Mouse (Mus musculus): ENCODE results near the gene Nusap1. TPM values are rescaled to one million over a fixed set of nuclear protein-coding genes. Genes with fewer than 3 reads are reported as not detected.
A peak's percentile ranks its signal among the peaks of the same experiment; 100 is the strongest.
"Not testable (repeated sequence)": the region's sequence is repeated elsewhere in the genome, so short reads cannot be mapped to it uniquely, and the experiment has no call there.

The Nusap1 gene
- polyA plus RNA-seq, 1 experiment from 2014 or later: 93.7 TPM

GRCm38 (mm10) chr2:119595308-119595707, 22.8 kb upstream of the Nusap1 start:
- Histone ChIP-seq H3K27ac (ENCODE audit: low read length) (no peak overlapping the region), H3K9me3 (ENCODE audit: control insufficient read depth, low read length) (no peaks in the 10 kb centered on the region), H3K27me3 (ENCODE audit: control insufficient read depth, insufficient read depth, low read depth, low read length) (no peaks in the 10 kb centered on the region), H3K4me1 (replicated peaks; ENCODE audit: control insufficient read depth, insufficient read depth, low read length) (peaks cover 6% of the 10 kb centered on the region), H3K36me3 (ENCODE audit: control insufficient read depth, insufficient read depth, low read length) (peaks cover 20% of the 10 kb centered on the region), H3K4me2 (ENCODE audit: low read depth, low read length) (peak overlapping the region; percentile 71), H3K9ac (ENCODE audit: low read length) (peak overlapping the region; percentile 93), H3K4me3 (ENCODE audit: low read length) (peak overlapping the region; percentile 81)
- whole genome bisulfite sequencing: 24% methylated on average over 4 of the region's 4 CpGs
- no peak for ATAC-seq (ENCODE audit: low read depth)

GRCm38 (mm10) chr2:119596781-119597330, 21.2 kb upstream of the Nusap1 start:
- no peaks in the 10 kb centered on the region for H3K27me3 ChIP-seq (ENCODE audit: control insufficient read depth, insufficient read depth, low read depth, low read length)
- no peak overlapping the region for H3K27ac ChIP-seq (ENCODE audit: low read length)
- H3K36me3 ChIP-seq (ENCODE audit: control insufficient read depth, insufficient read depth, low read length): peaks cover 20% of the 10 kb centered on the region
- H3K9ac ChIP-seq (ENCODE audit: low read length): no peak overlapping the region
- no peak for ATAC-seq (ENCODE audit: low read depth)
- no peaks in the 10 kb centered on the region for H3K9me3 ChIP-seq (ENCODE audit: control insufficient read depth, low read length)
- WGBS: 86% methylated on average over 8 of the region's 8 CpGs
- H3K4me2 ChIP-seq (ENCODE audit: low read depth, low read length): no peak overlapping the region
- H3K4me1 ChIP-seq (replicated peaks; ENCODE audit: control insufficient read depth, insufficient read depth, low read length): peaks cover 6% of the 10 kb centered on the region
- no peak overlapping the region for H3K4me3 ChIP-seq (ENCODE audit: low read length)

- Histone ChIP-seq H3K4me1 (replicated peaks; ENCODE audit: control insufficient read depth, insufficient read depth, low read length) (0 out of 2 replicates have a peak, but pooled peaks cover 4% of the 10 kb centered on the region), H3K4me2 (ENCODE audit: low read depth, low read length) (no peak overlapping the region), H3K9me3 (ENCODE audit: control insufficient read depth, low read length) (no peaks in the 10 kb centered on the region), H3K9ac (ENCODE audit: low read length) (no peak overlapping the region), H3K27ac (ENCODE audit: low read length) (no peak overlapping the region), H3K4me3 (ENCODE audit: low read length) (no peak overlapping the region), H3K27me3 (ENCODE audit: control insufficient read depth, insufficient read depth, low read depth, low read length) (no peaks in the 10 kb centered on the region), H3K36me3 (ENCODE audit: control insufficient read depth, insufficient read depth, low read length) (peaks cover 26% of the 10 kb centered on the region)
- 80% methylated on average over 4 of the region's 4 CpGs for WGBS
- no peak for ATAC-seq (ENCODE audit: low read depth)
Measured at GRCm38 (mm10) chr2:119601027-119601426, 17.1 kb upstream of the Nusap1 start.

DNA sequence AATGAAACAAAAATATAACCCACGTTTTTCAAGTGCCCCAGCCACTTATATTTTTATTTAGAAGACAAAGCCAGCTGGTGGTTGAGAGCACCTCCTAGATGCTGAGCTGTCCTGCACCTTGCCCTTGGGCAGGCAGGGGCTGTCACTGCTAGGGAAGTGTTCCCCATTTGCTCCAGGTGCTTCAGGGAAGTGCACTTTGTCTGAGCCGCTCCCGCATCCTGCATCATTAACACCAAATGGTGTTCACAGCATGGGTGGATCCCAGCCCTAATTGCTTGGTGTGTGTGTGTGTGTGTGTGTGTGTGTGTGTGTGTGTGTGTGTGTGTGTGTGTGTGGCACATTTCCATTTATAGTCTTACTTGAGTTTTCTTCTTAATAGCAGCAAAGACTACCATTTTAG, 16.5 kb upstream of the Nusap1 start:
- not testable (repeated sequence) for H3K4me3 ChIP-seq (ENCODE audit: low read length); H3K9me3 ChIP-seq (ENCODE audit: control insufficient read depth, low read length); ATAC-seq (ENCODE audit: low read depth); H3K9ac ChIP-seq (ENCODE audit: low read length); H3K27me3 ChIP-seq (ENCODE audit: control insufficient read depth, insufficient read depth, low read depth, low read length); H3K4me1 ChIP-seq (replicated peaks; ENCODE audit: control insufficient read depth, insufficient read depth, low read length); H3K27ac ChIP-seq (ENCODE audit: low read length); H3K4me2 ChIP-seq (ENCODE audit: low read depth, low read length)
- H3K36me3 ChIP-seq (ENCODE audit: control insufficient read depth, insufficient read depth, low read length): peaks cover 30% of the 10 kb centered on the region
- 65% methylated on average over 3 of the region's 3 CpGs for WGBS

DNA sequence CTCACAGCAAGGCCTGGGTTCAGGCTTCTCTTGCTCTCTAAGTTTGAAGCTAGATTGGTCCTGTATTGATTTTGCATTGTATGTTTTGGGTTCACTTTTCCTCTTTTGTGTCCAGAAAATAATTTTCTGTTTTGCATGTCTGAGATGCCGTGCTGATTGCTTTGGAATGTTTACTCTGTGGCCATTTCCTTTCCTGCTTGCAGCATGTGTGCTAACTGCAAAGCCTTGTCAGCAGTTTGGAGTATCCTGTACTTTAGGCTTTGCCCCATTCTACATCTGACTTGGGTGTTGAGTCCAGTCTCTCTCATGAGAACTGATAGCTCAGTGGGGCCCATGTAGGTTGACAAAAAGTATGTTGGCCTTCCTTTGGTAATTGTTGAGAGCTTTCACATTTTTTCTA, 15.6 kb upstream of the Nusap1 start:
- ATAC-seq (ENCODE audit: low read depth): no peak
- no peak overlapping the region for H3K4me2 ChIP-seq (ENCODE audit: low read depth, low read length)
- no peak overlapping the region for H3K4me3 ChIP-seq (ENCODE audit: low read length)
- no peaks in the 10 kb centered on the region for H3K27me3 ChIP-seq (ENCODE audit: control insufficient read depth, insufficient read depth, low read depth, low read length)
- peaks cover 26% of the 10 kb centered on the region for H3K36me3 ChIP-seq (ENCODE audit: control insufficient read depth, insufficient read depth, low read length)
- H3K4me1 ChIP-seq (replicated peaks; ENCODE audit: control insufficient read depth, insufficient read depth, low read length): 0 out of 2 replicates have a peak, but pooled peaks cover 4% of the 10 kb centered on the region
- WGBS: 19% methylated on average over 1 of the region's 1 CpGs
- no peak overlapping the region for H3K27ac ChIP-seq (ENCODE audit: low read length)
- H3K9me3 ChIP-seq (ENCODE audit: control insufficient read depth, low read length): no peaks in the 10 kb centered on the region
- H3K9ac ChIP-seq (ENCODE audit: low read length): no peak overlapping the region

GRCm38 (mm10) chr2:119603909-119604308, 14.2 kb upstream of the Nusap1 start:
- H3K4me1 ChIP-seq (replicated peaks; ENCODE audit: control insufficient read depth, insufficient read depth, low read length): 0 out of 2 replicates have a peak, but pooled peaks cover 4% of the 10 kb centered on the region
- no peak overlapping the region for H3K27ac ChIP-seq (ENCODE audit: low read length)
- H3K9me3 ChIP-seq (ENCODE audit: control insufficient read depth, low read length): no peaks in the 10 kb centered on the region
- no peak for ATAC-seq (ENCODE audit: low read depth)
- 29% methylated on average over 2 of the region's 2 CpGs for WGBS
- H3K36me3 ChIP-seq (ENCODE audit: control insufficient read depth, insufficient read depth, low read length): peaks cover 27% of the 10 kb centered on the region
- H3K4me2 ChIP-seq (ENCODE audit: low read depth, low read length): no peak overlapping the region
- H3K9ac ChIP-seq (ENCODE audit: low read length): no peak overlapping the region
- H3K4me3 ChIP-seq (ENCODE audit: low read length): no peak overlapping the region
- H3K27me3 ChIP-seq (ENCODE audit: control insufficient read depth, insufficient read depth, low read depth, low read length): no peaks in the 10 kb centered on the region

GRCm38 (mm10) chr2:119605361-119605973, 12.6 kb upstream of the Nusap1 start:
- H3K36me3 ChIP-seq (ENCODE audit: control insufficient read depth, insufficient read depth, low read length): peaks cover 27% of the 10 kb centered on the region
- no peak for ATAC-seq (ENCODE audit: low read depth)
- H3K27me3 ChIP-seq (ENCODE audit: control insufficient read depth, insufficient read depth, low read depth, low read length): no peaks in the 10 kb centered on the region
- H3K9me3 ChIP-seq (ENCODE audit: control insufficient read depth, low read length): no peaks in the 10 kb centered on the region
- H3K4me3 ChIP-seq (ENCODE audit: low read length): no peak overlapping the region
- H3K27ac ChIP-seq (ENCODE audit: low read length): no peak overlapping the region
- H3K4me1 ChIP-seq (replicated peaks; ENCODE audit: control insufficient read depth, insufficient read depth, low read length): 0 out of 2 replicates have a peak, but pooled peaks cover 4% of the 10 kb centered on the region
- H3K4me2 ChIP-seq (ENCODE audit: low read depth, low read length): no peak overlapping the region
- WGBS: 79% methylated on average over 6 of the region's 6 CpGs
- H3K9ac ChIP-seq (ENCODE audit: low read length): no peak overlapping the region

DNA sequence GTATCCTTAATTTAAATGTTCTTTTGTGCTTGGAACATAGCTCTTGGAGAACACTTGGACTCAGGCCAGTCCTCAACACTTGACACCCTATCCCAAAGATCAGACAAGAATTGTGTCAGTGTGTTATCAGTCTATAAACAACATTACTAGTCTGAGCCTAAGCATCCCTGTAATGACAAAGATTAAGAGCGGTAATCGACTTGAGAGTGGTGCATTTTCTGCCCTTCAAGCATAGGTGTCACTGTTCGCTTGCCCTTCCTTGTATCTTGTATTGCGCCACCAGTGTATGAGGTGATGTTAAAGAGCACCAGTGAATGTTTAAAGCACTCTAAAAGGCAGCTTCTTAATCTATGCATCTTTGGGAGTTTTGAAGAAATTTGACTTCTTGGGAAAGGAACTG, 11.1 kb upstream of the Nusap1 start:
- 86% methylated on average over 4 of the region's 4 CpGs for WGBS
- Histone ChIP-seq H3K36me3 (ENCODE audit: control insufficient read depth, insufficient read depth, low read length) (peaks cover 27% of the 10 kb centered on the region), H3K27ac (ENCODE audit: low read length) (no peak overlapping the region), H3K4me1 (replicated peaks; ENCODE audit: control insufficient read depth, insufficient read depth, low read length) (0 out of 2 replicates have a peak, but pooled peaks cover 4% of the 10 kb centered on the region), H3K9ac (ENCODE audit: low read length) (no peak overlapping the region), H3K9me3 (ENCODE audit: control insufficient read depth, low read length) (no peaks in the 10 kb centered on the region), H3K27me3 (ENCODE audit: control insufficient read depth, insufficient read depth, low read depth, low read length) (no peaks in the 10 kb centered on the region), H3K4me2 (ENCODE audit: low read depth, low read length) (no peak overlapping the region), H3K4me3 (ENCODE audit: low read length) (no peak overlapping the region)
- no peak for ATAC-seq (ENCODE audit: low read depth)

DNA sequence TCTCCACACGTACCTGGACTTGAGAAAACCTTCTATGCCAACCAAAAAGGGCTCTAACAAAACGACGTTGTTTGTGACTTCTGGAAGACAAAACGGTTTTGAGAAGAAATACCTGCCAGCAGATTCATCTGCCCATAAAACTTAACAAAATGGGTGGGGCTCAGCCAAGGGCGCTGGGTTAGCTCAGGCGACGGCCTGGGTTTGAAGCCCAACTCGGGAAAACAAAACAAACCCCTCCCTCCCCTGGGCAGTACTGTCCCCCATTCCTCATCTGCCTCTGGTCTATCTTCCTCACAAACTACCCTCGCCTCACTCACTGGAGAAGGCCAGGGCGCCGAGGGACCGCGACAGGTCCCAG, 278 bp upstream of the Nusap1 start:
- under 1% methylated on average over 13 of the region's 13 CpGs for WGBS
- Histone ChIP-seq H3K9ac (ENCODE audit: low read length) (peak overlapping the region; percentile 84), H3K27ac (ENCODE audit: low read length) (peak overlapping the region; percentile 80), H3K9me3 (ENCODE audit: control insufficient read depth, low read length) (no peaks in the 10 kb centered on the region), H3K4me2 (ENCODE audit: low read depth, low read length) (peak overlapping the region; percentile 77), H3K36me3 (ENCODE audit: control insufficient read depth, insufficient read depth, low read length) (no peaks in the 10 kb centered on the region), H3K4me1 (replicated peaks; ENCODE audit: control insufficient read depth, insufficient read depth, low read length) (peaks cover 16% of the 10 kb centered on the region), H3K27me3 (ENCODE audit: control insufficient read depth, insufficient read depth, low read depth, low read length) (no peaks in the 10 kb centered on the region), H3K4me3 (ENCODE audit: low read length) (peak overlapping the region; percentile 94)
- peak; percentile 55; the same call in 1 of the 2 replicates for ATAC-seq (ENCODE audit: low read depth)
